Mouse (Mus musculus): ENCODE measurements around the gene Hhat. TPM values are rescaled to one million over a fixed set of nuclear protein-coding genes. Genes with fewer than 3 reads are reported as not detected.

Hhat gene
- polyA plus RNA-seq, 1 experiment from 2014 or later: 7.2 TPM

- WGBS (ENCODE audit: insufficient replicate concordance): 64% methylated on average over 5 of the region's 5 CpGs
- 0 out of 2 replicates have a peak, but pooled peaks cover 3% of the 10 kb centered on the region for H3K9me3 ChIP-seq (replicated peaks; ENCODE audit: control insufficient read depth, low read length)
- H3K27me3 ChIP-seq (ENCODE audit: control insufficient read depth, insufficient read depth, low read length): no peaks in the 10 kb centered on the region
- H3K36me3 ChIP-seq (ENCODE audit: control insufficient read depth, insufficient read depth, low read length): no peaks in the 10 kb centered on the region; the same call in 1 of the 2 replicates
- H3K27ac ChIP-seq (ENCODE audit: low read depth, low read length): no peak overlapping the region
- ATAC-seq (replicated peaks; ENCODE audit: insufficient number of reproducible peaks, low FRiP score, low TSS enrichment): no peak
- no peak overlapping the region for H3K4me3 ChIP-seq (ENCODE audit: low read depth, low read length)
- no peak overlapping the region for H3K4me2 ChIP-seq
- H3K4me1 ChIP-seq (ENCODE audit: control insufficient read depth, insufficient read depth, low read length): no peaks in the 10 kb centered on the region
- no peak overlapping the region for H3K9ac ChIP-seq (ENCODE audit: low read depth, low read length)
Observed at GRCm38 (mm10) chr1:192663092-192663491, 107.9 kb downstream of the Hhat start.

- no peaks in the 10 kb centered on the region for H3K4me1 ChIP-seq (ENCODE audit: control insufficient read depth, insufficient read depth, low read length)
- H3K27me3 ChIP-seq (ENCODE audit: control insufficient read depth, insufficient read depth, low read length): no peaks in the 10 kb centered on the region
- H3K27ac ChIP-seq (ENCODE audit: low read depth, low read length): no peak overlapping the region
- H3K36me3 ChIP-seq (ENCODE audit: control insufficient read depth, insufficient read depth, low read length): no peaks in the 10 kb centered on the region; the same call in 1 of the 2 replicates
- no peak overlapping the region for H3K4me2 ChIP-seq
- ATAC-seq (replicated peaks; ENCODE audit: insufficient number of reproducible peaks, low FRiP score, low TSS enrichment): no peak
- H3K4me3 ChIP-seq (ENCODE audit: low read depth, low read length): no peak overlapping the region
- H3K9me3 ChIP-seq (replicated peaks; ENCODE audit: control insufficient read depth, low read length): 0 out of 2 replicates have a peak, but pooled peaks cover 3% of the 10 kb centered on the region
- H3K9ac ChIP-seq (ENCODE audit: low read depth, low read length): no peak overlapping the region
Observed at GRCm38 (mm10) chr1:192661612-192662011, 109.4 kb downstream of the Hhat start.

- H3K4me3 ChIP-seq (ENCODE audit: low read depth, low read length): no peak overlapping the region
- H3K27ac ChIP-seq (ENCODE audit: low read depth, low read length): no peak overlapping the region
- H3K9me3 ChIP-seq (replicated peaks; ENCODE audit: control insufficient read depth, low read length): 0 out of 2 replicates have a peak, but pooled peaks cover 3% of the 10 kb centered on the region
- no peaks in the 10 kb centered on the region; the same call in 1 of the 2 replicates for H3K36me3 ChIP-seq (ENCODE audit: control insufficient read depth, insufficient read depth, low read length)
- H3K4me2 ChIP-seq: no peak overlapping the region
- no peaks in the 10 kb centered on the region for H3K27me3 ChIP-seq (ENCODE audit: control insufficient read depth, insufficient read depth, low read length)
- H3K9ac ChIP-seq (ENCODE audit: low read depth, low read length): no peak overlapping the region
- WGBS (ENCODE audit: insufficient replicate concordance): 66% methylated on average over 6 of the region's 6 CpGs
- no peaks in the 10 kb centered on the region for H3K4me1 ChIP-seq (ENCODE audit: control insufficient read depth, insufficient read depth, low read length)
- ATAC-seq (replicated peaks; ENCODE audit: insufficient number of reproducible peaks, low FRiP score, low TSS enrichment): no peak
Observed at GRCm38 (mm10) chr1:192657417-192657816, 113.6 kb downstream of the Hhat start.

GRCm38 (mm10) chr1:192651981-192652605, 118.9 kb downstream of the Hhat start:
- 61% methylated on average over 8 of the region's 8 CpGs for WGBS (ENCODE audit: insufficient replicate concordance)
- H3K9me3 ChIP-seq (replicated peaks; ENCODE audit: control insufficient read depth, low read length): no peaks in the 10 kb centered on the region
- no peak overlapping the region for H3K4me2 ChIP-seq
- ATAC-seq (replicated peaks; ENCODE audit: insufficient number of reproducible peaks, low FRiP score, low TSS enrichment): no peak
- no peaks in the 10 kb centered on the region for H3K36me3 ChIP-seq (ENCODE audit: control insufficient read depth, insufficient read depth, low read length)
- H3K27ac ChIP-seq (ENCODE audit: low read depth, low read length): no peak overlapping the region
- no peaks in the 10 kb centered on the region for H3K27me3 ChIP-seq (ENCODE audit: control insufficient read depth, insufficient read depth, low read length)
- H3K4me3 ChIP-seq (ENCODE audit: low read depth, low read length): no peak overlapping the region
- no peak overlapping the region for H3K9ac ChIP-seq (ENCODE audit: low read depth, low read length)
- H3K4me1 ChIP-seq (ENCODE audit: control insufficient read depth, insufficient read depth, low read length): no peaks in the 10 kb centered on the region

GRCm38 (mm10) chr1:192650586-192650985, 120.4 kb downstream of the Hhat start:
- Histone ChIP-seq H3K4me3 (ENCODE audit: low read depth, low read length) (no peak overlapping the region), H3K27ac (ENCODE audit: low read depth, low read length) (no peak overlapping the region), H3K4me1 (ENCODE audit: control insufficient read depth, insufficient read depth, low read length) (no peaks in the 10 kb centered on the region), H3K9ac (ENCODE audit: low read depth, low read length) (no peak overlapping the region), H3K9me3 (replicated peaks; ENCODE audit: control insufficient read depth, low read length) (no peaks in the 10 kb centered on the region), H3K36me3 (ENCODE audit: control insufficient read depth, insufficient read depth, low read length) (no peaks in the 10 kb centered on the region), H3K27me3 (ENCODE audit: control insufficient read depth, insufficient read depth, low read length) (no peaks in the 10 kb centered on the region), H3K4me2 (no peak overlapping the region)
- WGBS (ENCODE audit: insufficient replicate concordance): 36% methylated on average over 7 of the region's 7 CpGs
- no peak for ATAC-seq (replicated peaks; ENCODE audit: insufficient number of reproducible peaks, low FRiP score, low TSS enrichment)

- Histone ChIP-seq H3K9ac (ENCODE audit: low read depth, low read length) (no peak overlapping the region), H3K27me3 (ENCODE audit: control insufficient read depth, insufficient read depth, low read length) (no peaks in the 10 kb centered on the region), H3K36me3 (ENCODE audit: control insufficient read depth, insufficient read depth, low read length) (no peaks in the 10 kb centered on the region), H3K4me2 (no peak overlapping the region), H3K9me3 (replicated peaks; ENCODE audit: control insufficient read depth, low read length) (no peaks in the 10 kb centered on the region), H3K4me3 (ENCODE audit: low read depth, low read length) (no peak overlapping the region), H3K4me1 (ENCODE audit: control insufficient read depth, insufficient read depth, low read length) (no peaks in the 10 kb centered on the region), H3K27ac (ENCODE audit: low read depth, low read length) (no peak overlapping the region)
- no peak for ATAC-seq (replicated peaks; ENCODE audit: insufficient number of reproducible peaks, low FRiP score, low TSS enrichment)
- WGBS (ENCODE audit: insufficient replicate concordance): 68% methylated on average over 4 of the region's 4 CpGs
Observed at GRCm38 (mm10) chr1:192650023-192650422, 121.0 kb downstream of the Hhat start.

GRCm38 (mm10) chr1:192649233-192649632, 121.8 kb downstream of the Hhat start:
- no peaks in the 10 kb centered on the region for H3K9me3 ChIP-seq (replicated peaks; ENCODE audit: control insufficient read depth, low read length)
- H3K36me3 ChIP-seq (ENCODE audit: control insufficient read depth, insufficient read depth, low read length): no peaks in the 10 kb centered on the region
- WGBS (ENCODE audit: insufficient replicate concordance): 73% methylated on average over 3 of the region's 3 CpGs
- no peak for ATAC-seq (replicated peaks; ENCODE audit: insufficient number of reproducible peaks, low FRiP score, low TSS enrichment)
- H3K4me2 ChIP-seq: no peak overlapping the region
- H3K4me3 ChIP-seq (ENCODE audit: low read depth, low read length): no peak overlapping the region
- no peak overlapping the region for H3K9ac ChIP-seq (ENCODE audit: low read depth, low read length)
- no peaks in the 10 kb centered on the region for H3K27me3 ChIP-seq (ENCODE audit: control insufficient read depth, insufficient read depth, low read length)
- H3K4me1 ChIP-seq (ENCODE audit: control insufficient read depth, insufficient read depth, low read length): no peaks in the 10 kb centered on the region
- H3K27ac ChIP-seq (ENCODE audit: low read depth, low read length): no peak overlapping the region

- Histone ChIP-seq H3K4me3 (ENCODE audit: low read depth, low read length) (no peak overlapping the region), H3K9me3 (replicated peaks; ENCODE audit: control insufficient read depth, low read length) (no peaks in the 10 kb centered on the region), H3K4me2 (no peak overlapping the region), H3K27me3 (ENCODE audit: control insufficient read depth, insufficient read depth, low read length) (no peaks in the 10 kb centered on the region), H3K9ac (ENCODE audit: low read depth, low read length) (no peak overlapping the region), H3K27ac (ENCODE audit: low read depth, low read length) (no peak overlapping the region), H3K36me3 (ENCODE audit: control insufficient read depth, insufficient read depth, low read length) (no peaks in the 10 kb centered on the region), H3K4me1 (ENCODE audit: control insufficient read depth, insufficient read depth, low read length) (no peaks in the 10 kb centered on the region)
- ATAC-seq (replicated peaks; ENCODE audit: insufficient number of reproducible peaks, low FRiP score, low TSS enrichment): no peak
- WGBS (ENCODE audit: insufficient replicate concordance): 74% methylated on average over 2 of the region's 2 CpGs
Observed at GRCm38 (mm10) chr1:192647361-192647760, 123.7 kb downstream of the Hhat start.

- Histone ChIP-seq H3K9ac (ENCODE audit: low read depth, low read length) (no peak overlapping the region), H3K4me2 (no peak overlapping the region), H3K36me3 (ENCODE audit: control insufficient read depth, insufficient read depth, low read length) (no peaks in the 10 kb centered on the region), H3K27me3 (ENCODE audit: control insufficient read depth, insufficient read depth, low read length) (no peaks in the 10 kb centered on the region), H3K9me3 (replicated peaks; ENCODE audit: control insufficient read depth, low read length) (no peaks in the 10 kb centered on the region), H3K4me3 (ENCODE audit: low read depth, low read length) (no peak overlapping the region), H3K27ac (ENCODE audit: low read depth, low read length) (no peak overlapping the region), H3K4me1 (ENCODE audit: control insufficient read depth, insufficient read depth, low read length) (no peaks in the 10 kb centered on the region)
- ATAC-seq (replicated peaks; ENCODE audit: insufficient number of reproducible peaks, low FRiP score, low TSS enrichment): no peak
- WGBS (ENCODE audit: insufficient replicate concordance): 74% methylated on average over 2 of the region's 2 CpGs
Observed at GRCm38 (mm10) chr1:192642126-192642525, 128.9 kb downstream of the Hhat start.

All from heart, embryonic 11.5 days (tissue).